Mouse (Mus musculus): Measurements from ENCODE around the gene Ptchd4. TPM values are rescaled to one million over a fixed set of nuclear protein-coding genes. Genes with fewer than 3 reads are reported as not detected.

The Ptchd4 gene
- total RNA-seq, 1 experiment from 2014 or later, result not detected

DNA sequence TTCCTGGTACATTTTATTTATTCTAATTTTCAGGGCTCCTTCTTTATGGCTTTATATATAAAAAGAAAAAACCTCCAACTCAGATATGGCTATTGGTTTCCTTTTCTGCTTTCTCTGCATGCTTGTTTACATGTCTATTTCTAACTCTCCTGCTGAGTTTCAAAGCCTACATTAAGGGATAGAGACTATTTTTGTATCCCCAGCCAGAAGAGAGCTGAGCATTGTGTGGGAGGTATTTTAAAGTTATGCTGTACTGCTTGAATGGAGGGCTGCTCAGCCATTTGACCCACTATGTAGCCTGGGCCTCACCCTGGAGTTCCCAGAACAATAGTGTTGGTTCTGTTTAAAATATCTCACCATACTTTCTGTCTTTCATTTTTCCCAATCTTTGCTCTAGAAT is 77.3 kb downstream of the Ptchd4 start:
- ATAC-seq (ENCODE audit: extremely low read depth, insufficient number of reproducible peaks, low FRiP score, poor library complexity, severe bottlenecking), result no peak

DNA sequence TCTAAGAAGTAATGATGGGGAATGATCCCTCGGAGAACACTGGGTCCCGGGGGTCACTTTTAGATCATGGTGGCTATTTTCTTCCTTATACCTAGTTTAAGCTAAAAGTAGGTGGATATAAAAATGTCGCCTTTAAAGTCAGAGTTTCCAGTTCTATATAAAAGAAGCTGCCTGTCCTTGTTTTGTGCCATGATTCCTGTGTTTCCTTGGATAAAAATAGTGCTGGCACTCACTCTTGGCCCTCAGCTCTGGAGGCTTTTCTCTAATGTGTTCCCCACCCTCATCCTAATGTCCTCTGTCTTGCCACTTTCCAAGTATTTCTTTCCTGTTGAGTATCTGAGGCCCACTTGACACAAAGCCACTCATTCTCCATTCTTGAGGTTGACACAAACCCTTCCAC is 79.6 kb downstream of the Ptchd4 start:
- ATAC-seq (ENCODE audit: extremely low read depth, insufficient number of reproducible peaks, low FRiP score, poor library complexity, severe bottlenecking), result no peak

GRCm38 (mm10) chr17:42418449-42418848 is 102.7 kb downstream of the Ptchd4 start:
- no peak for ATAC-seq (ENCODE audit: extremely low read depth, insufficient number of reproducible peaks, low FRiP score, poor library complexity, severe bottlenecking)

DNA sequence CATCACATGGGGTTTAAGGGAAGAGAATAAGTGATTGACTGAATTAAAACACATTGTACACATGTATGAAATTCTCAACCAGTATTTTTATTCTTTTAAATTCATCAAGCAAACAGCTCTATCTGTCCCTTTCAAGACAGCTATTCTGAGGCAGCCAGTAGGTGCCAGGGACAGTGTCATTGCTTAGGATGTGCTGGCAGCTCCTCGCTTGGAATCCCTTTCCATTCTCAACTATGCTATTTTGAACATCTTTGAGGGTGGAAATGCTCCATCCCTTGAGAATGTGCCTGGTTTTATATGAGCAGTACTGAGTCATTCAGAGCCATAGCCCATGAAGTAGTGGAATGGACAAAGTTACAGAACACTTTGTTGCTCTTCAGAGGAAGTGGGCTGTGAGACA is 112.2 kb downstream of the Ptchd4 start:
- ATAC-seq (ENCODE audit: extremely low read depth, insufficient number of reproducible peaks, low FRiP score, poor library complexity, severe bottlenecking), result no peak

GRCm38 (mm10) chr17:42430380-42430779 is 114.6 kb downstream of the Ptchd4 start:
- ATAC-seq (ENCODE audit: extremely low read depth, insufficient number of reproducible peaks, low FRiP score, poor library complexity, severe bottlenecking), result no peak

- no peak for ATAC-seq (ENCODE audit: extremely low read depth, insufficient number of reproducible peaks, low FRiP score, poor library complexity, severe bottlenecking)
These were observed 136.5 kb downstream of the Ptchd4 start for GRCm38 (mm10) chr17:42452235-42452634.

DNA sequence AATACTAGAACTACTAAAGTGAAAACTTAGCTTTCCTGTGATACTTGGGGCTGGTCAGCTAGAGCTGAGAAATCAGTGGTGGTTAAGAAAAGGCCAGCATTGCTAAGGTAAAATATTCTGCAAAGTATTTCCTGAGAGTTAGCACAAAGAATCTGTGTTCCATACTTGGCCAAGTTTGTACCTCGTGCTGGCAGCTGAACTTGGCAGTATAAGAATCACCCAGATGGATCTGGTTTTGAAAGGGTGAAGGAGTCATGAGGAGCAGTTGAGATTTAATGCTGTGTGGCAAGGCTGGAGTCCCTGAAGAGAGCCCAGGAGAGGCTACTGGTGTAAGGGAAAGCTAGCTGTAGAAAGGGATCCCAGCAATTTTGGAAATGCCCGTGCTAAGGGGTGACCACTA is 140.7 kb downstream of the Ptchd4 start:
- no peak for ATAC-seq (ENCODE audit: extremely low read depth, insufficient number of reproducible peaks, low FRiP score, poor library complexity, severe bottlenecking)

DNA sequence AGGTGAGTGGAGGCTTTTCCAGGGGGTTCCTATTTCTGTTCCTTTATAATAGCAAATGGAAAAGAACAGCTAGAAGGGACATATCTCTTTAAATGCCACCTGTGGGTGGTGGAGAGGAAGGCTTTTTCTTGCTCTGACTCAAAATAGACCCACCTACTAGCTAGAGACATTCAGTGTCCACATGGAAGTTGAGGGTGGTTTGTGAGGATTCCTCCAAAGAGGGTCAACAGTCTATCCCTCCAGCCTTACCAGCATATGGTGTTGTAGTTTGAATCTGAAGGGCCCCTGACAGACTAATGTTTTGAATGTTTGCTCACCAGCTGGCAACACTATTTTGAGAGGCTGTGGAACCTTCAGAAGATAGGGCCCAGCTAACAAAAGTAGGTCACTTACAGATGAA is 147.0 kb downstream of the Ptchd4 start:
- no peak for ATAC-seq (ENCODE audit: extremely low read depth, insufficient number of reproducible peaks, low FRiP score, poor library complexity, severe bottlenecking)

DNA sequence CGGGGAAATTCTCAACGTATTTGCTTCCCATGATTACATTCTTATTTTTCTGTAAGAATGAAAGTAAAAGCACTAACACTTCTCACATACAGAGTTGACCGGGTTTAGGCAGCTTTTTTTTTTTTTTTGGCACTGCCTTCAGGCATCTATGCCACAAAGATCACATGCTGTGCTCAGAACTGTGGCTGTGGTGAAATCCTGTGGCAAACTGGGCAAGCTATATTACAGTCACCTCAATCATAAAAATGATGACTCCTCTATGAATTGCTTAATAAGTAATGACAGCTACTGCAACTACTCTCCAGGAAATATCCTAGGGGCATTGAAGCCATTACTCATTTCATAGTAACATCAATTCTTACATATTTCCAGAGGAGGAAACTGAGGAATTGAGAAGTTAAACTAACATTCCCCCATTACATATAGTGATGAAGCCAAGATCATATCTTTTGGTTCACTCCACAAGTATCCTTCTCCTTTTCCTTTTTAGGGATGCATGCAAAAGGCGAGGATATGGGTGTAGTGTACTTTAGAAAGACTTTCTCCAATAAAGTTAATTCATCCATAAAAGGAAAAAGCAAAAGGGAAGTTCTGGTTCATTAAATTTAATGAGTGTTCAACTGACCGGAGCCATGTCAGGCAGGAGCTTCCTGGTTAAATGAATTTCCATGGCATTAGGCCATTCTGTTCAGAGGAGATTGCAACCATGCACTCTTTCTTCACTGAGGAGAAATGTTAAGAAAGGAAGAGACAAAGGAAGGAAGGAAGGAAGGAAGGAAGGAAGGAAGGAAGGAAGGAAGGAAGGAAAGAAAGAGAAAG is 164.6 kb downstream of the Ptchd4 start:
- ATAC-seq (ENCODE audit: extremely low read depth, insufficient number of reproducible peaks, low FRiP score, poor library complexity, severe bottlenecking), result no peak

DNA sequence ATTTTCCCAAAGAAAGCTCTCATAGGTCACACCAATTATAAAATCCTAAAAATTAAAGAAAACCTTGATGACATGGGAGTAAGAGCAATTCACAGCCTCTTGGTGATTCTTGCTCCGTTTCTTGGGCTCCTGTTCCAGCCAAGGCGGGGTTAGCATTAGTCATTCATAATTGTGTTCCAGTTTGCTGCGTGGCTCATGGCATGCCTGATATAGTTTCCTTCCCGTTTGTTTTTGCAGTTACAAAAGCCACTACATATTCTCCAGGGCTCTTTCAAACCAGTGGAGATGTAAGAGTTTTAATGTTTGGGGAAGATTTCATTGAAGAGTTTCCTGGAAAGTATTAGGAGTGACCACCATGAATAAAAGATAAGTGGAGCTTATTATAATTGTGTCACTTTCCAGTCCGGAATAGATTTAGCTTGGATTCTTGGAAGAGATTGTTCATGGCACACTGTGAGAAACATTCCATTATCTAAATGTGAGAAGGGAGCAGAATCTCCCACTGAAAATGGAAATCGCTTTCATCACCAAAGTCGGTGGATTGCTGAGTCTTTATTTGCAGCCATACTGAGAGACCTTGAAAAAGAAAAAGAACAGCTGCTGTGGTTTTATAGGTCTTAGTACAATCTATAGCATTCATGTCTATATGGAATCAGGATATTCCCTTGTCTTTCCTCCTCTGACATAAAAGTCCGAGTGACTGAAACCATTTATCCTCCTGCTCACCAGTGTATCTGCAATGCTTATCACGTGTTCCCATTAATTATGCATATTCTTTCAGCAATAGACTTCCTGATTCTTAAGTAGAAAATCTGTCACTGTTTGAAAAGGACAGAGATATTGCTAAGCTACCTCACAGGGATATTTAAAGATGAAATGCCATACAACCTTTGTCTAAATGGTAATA is 193.9 kb downstream of the Ptchd4 start:
- ATAC-seq (ENCODE audit: extremely low read depth, insufficient number of reproducible peaks, low FRiP score, poor library complexity, severe bottlenecking), result no peak

DNA sequence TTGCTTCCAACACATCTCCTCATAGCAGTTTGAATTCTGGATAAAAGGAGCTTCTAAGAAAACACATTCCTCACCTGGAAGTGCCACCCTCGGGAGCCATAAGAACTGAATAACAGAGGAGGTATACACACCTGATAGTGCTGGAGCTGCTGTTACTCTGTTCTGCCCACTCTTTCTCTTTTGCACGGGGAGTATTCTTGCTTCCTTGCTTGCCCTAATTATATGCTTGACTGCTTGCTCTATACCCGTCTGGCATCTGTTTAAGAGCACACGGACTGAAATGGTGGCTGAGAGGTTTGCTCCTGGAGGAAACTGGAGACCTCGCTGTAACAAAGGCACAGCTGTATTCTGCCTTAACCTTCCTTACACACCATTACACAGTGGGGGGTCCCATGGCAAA is 214.4 kb downstream of the Ptchd4 start:
- no peak for ATAC-seq (ENCODE audit: extremely low read depth, insufficient number of reproducible peaks, low FRiP score, poor library complexity, severe bottlenecking)

DNA sequence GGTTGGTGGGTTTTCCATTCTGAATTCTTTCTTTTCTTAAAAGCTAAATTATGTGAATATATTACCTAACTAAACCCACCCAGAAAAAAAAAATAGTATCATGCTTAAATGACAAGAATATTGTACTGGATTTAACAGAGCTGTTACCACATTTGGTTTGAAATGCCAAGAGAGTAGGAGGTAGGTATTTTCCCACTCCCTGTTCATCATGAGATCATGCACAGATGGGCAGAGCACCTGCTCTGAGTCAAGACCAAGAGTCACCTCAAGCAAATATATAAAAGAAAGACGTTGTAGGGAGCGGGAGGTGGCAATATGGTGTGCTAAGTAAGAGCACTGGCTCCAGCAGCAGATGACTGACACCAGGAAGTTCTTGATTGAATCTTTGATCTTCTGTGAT is 233.8 kb downstream of the Ptchd4 start:
- no peak for ATAC-seq (ENCODE audit: extremely low read depth, insufficient number of reproducible peaks, low FRiP score, poor library complexity, severe bottlenecking)

All from neutrophil, adult 5-6 weeks (primary cell).